Mouse (Mus musculus) limb, embryonic 14.5 days (tissue): ENCODE data around the gene Olfr1396. TPM values are rescaled to one million over a fixed set of nuclear protein-coding genes. Genes with fewer than 3 reads are reported as not detected.

Experiments used
- ATAC-seq: fragments of 200-750 bp; cut with Nextera tagmentation; 2 replicates; pipeline ENCODE4 v1.8.0; 2017; ENCODE audit warnings: low read depth, moderate number of reproducible peaks, moderate TSS enrichment; ENCODE audit not compliant: low FRiP score
- DNase-seq: peaks from one replicate; pipeline ENCODE4 v3.0.0-alpha.2; 2015; ENCODE audit warnings: low spot score
- H3K27ac ChIP-seq: fragments of 300-500 bp; sonication (generic); replicated peaks from 2 replicates; pipeline ENCODE4 v1.5.1; 2014; ENCODE audit warnings: low read depth, mild to moderate bottlenecking, low read length, moderate library complexity, mixed read lengths
- H3K27me3 ChIP-seq: fragments of 300-500 bp; sonication (generic); 2 replicates; pipeline ENCODE4 v1.6.1; 2014; ENCODE audit warnings: low read length, mixed read lengths; ENCODE audit not compliant: control insufficient read depth, insufficient read depth
- H3K36me3 ChIP-seq: fragments of 300-500 bp; sonication (generic); 2 replicates; pipeline ENCODE4 v1.6.1; 2014; ENCODE audit warnings: mild to moderate bottlenecking, low read length, moderate library complexity, mixed read lengths; ENCODE audit not compliant: control insufficient read depth, insufficient read depth
- H3K4me1 ChIP-seq: fragments of 300-500 bp; sonication (generic); 2 replicates; pipeline ENCODE4 v1.6.1; 2014; ENCODE audit warnings: antibody characterized with exemption, low read length, mixed read lengths; ENCODE audit not compliant: control insufficient read depth, insufficient read depth
- H3K4me2 ChIP-seq: fragments of 300-500 bp; sonication (generic); replicated peaks from 2 replicates; pipeline ENCODE4 v1.6.1; 2014; ENCODE audit warnings: low read depth, mild to moderate bottlenecking, low read length, moderate library complexity; ENCODE audit not compliant: severe bottlenecking
- H3K4me3 ChIP-seq: fragments of 300-500 bp; sonication (generic); replicated peaks from 2 replicates; pipeline ENCODE4 v1.5.1; 2014; ENCODE audit warnings: low read length
- H3K9ac ChIP-seq: fragments of 300-500 bp; sonication (generic); 2 replicates; pipeline ENCODE4 v1.6.1; 2014; ENCODE audit warnings: mild to moderate bottlenecking, low read depth, low read length, moderate library complexity; ENCODE audit not compliant: severe bottlenecking
- H3K9me3 ChIP-seq: fragments of 300-500 bp; sonication (generic); 2 replicates; pipeline ENCODE4 v1.6.1; 2016; ENCODE audit warnings: low read length; ENCODE audit not compliant: control insufficient read depth
- POLR2A ChIP-seq: fragments of 200-500 bp; IDR thresholded peaks from 2 replicates; pipeline ENCODE4 v1.8.0; 2012; ENCODE audit warnings: inconsistent platforms, mild to moderate bottlenecking, moderate library complexity, borderline replicate concordance; ENCODE audit not compliant: insufficient read depth, insufficient read length; ENCODE audit errors: extremely low read depth
- WGBS: fragments of 180-500 bp; shearing (Covaris S2); extraction: QIAGEN DNeasy Blood & Tissue Kit; methylation state at CpG from one replicate; pipeline ENCODE4 v1.1.7; 2014; 5-methylcytosine and 5-hydroxymethylcytosine counted together
- polyA plus RNA-seq, 2 experiments: library from polyadenylated mRNA; depleted of rRNA in 1 of 2; stranded (reverse) in 1 of 2; unstranded in 1 of 2; fragments of >200 nt; fragmentation: Nextera tagmentation in 1 of 2; extraction: Ambion mirVana in 1 of 2; gene quantifications; 2 replicates each; pipeline versions ENCODE4 v1.2.1 to v1.2.3; 2012 to 2014

The Olfr1396 gene
- polyA plus RNA-seq, 2 experiments, result 0.10 to 0.11 TPM

- WGBS, result 82% methylated on average over 4 of the region's 4 CpGs
- no peak for TF ChIP-seq POLR2A
- no peaks in the 10 kb centered on the region for H3K36me3 ChIP-seq
- H3K27me3 ChIP-seq, result no peaks in the 10 kb centered on the region
- no peak for ATAC-seq
- H3K4me1 ChIP-seq, result no peaks in the 10 kb centered on the region
- H3K27ac ChIP-seq, result no peak overlapping the region
- H3K9me3 ChIP-seq, result no peaks in the 10 kb centered on the region
- no peak overlapping the region for H3K4me2 ChIP-seq
- H3K4me3 ChIP-seq, result no peak overlapping the region
- no peak for DNase-seq
- H3K9ac ChIP-seq, result no peak overlapping the region
These were observed 19.3 kb downstream of the Olfr1396 start for GRCm38 (mm10) chr11:49095367-49095766.

- no peak overlapping the region for H3K4me3 ChIP-seq
- H3K4me2 ChIP-seq, result no peak overlapping the region
- 78% methylated on average over 6 of the region's 6 CpGs for WGBS
- DNase-seq (no peak), ATAC-seq (no peak)
- H3K9me3 ChIP-seq, result no peaks in the 10 kb centered on the region
- H3K4me1 ChIP-seq, result no peaks in the 10 kb centered on the region
- TF ChIP-seq POLR2A, result no peak
- no peaks in the 10 kb centered on the region for H3K36me3 ChIP-seq
- H3K27ac ChIP-seq, result no peak overlapping the region
- H3K27me3 ChIP-seq, result no peaks in the 10 kb centered on the region
- no peak overlapping the region for H3K9ac ChIP-seq
These were observed 20.6 kb downstream of the Olfr1396 start for GRCm38 (mm10) chr11:49093861-49094660.

- Histone ChIP-seq H3K27ac (no peak overlapping the region), H3K4me2 (no peak overlapping the region), H3K4me1 (no peaks in the 10 kb centered on the region), H3K27me3 (no peaks in the 10 kb centered on the region), H3K9me3 (no peaks in the 10 kb centered on the region), H3K36me3 (no peaks in the 10 kb centered on the region), H3K4me3 (no peak overlapping the region), H3K9ac (no peak overlapping the region)
- no peak for TF ChIP-seq POLR2A
- WGBS, result 89% methylated on average over 2 of the region's 2 CpGs
- ATAC-seq, result no peak
- no peak for DNase-seq
These were observed 21.9 kb downstream of the Olfr1396 start for GRCm38 (mm10) chr11:49092786-49093185.

GRCm38 (mm10) chr11:49092053-49092586 lies 22.6 kb downstream of the Olfr1396 start:
- TF ChIP-seq POLR2A, result no peak
- no peaks in the 10 kb centered on the region for H3K4me1 ChIP-seq
- DNase-seq (no peak), ATAC-seq (no peak)
- no peaks in the 10 kb centered on the region for H3K27me3 ChIP-seq
- no peak overlapping the region for H3K27ac ChIP-seq
- H3K36me3 ChIP-seq, result no peaks in the 10 kb centered on the region
- no peak overlapping the region for H3K4me3 ChIP-seq
- 92% methylated on average over 1 of the region's 1 CpGs for WGBS
- no peaks in the 10 kb centered on the region for H3K9me3 ChIP-seq
- no peak overlapping the region for H3K4me2 ChIP-seq
- no peak overlapping the region for H3K9ac ChIP-seq

GRCm38 (mm10) chr11:49091171-49091570 lies 23.5 kb downstream of the Olfr1396 start:
- TF ChIP-seq POLR2A, result no peak
- WGBS, result 81% methylated on average over 4 of the region's 4 CpGs
- Histone ChIP-seq H3K4me2 (no peak overlapping the region), H3K4me1 (no peaks in the 10 kb centered on the region), H3K27ac (no peak overlapping the region), H3K27me3 (no peaks in the 10 kb centered on the region), H3K36me3 (no peaks in the 10 kb centered on the region), H3K4me3 (no peak overlapping the region), H3K9ac (no peak overlapping the region), H3K9me3 (no peaks in the 10 kb centered on the region)
- DNase-seq, result no peak
- ATAC-seq, result no peak

- 90% methylated on average over 5 of the region's 5 CpGs for WGBS
- Histone ChIP-seq H3K9ac (no peak overlapping the region), H3K4me3 (no peak overlapping the region), H3K27me3 (no peaks in the 10 kb centered on the region), H3K36me3 (no peaks in the 10 kb centered on the region), H3K4me1 (no peaks in the 10 kb centered on the region), H3K4me2 (no peak overlapping the region), H3K9me3 (no peaks in the 10 kb centered on the region), H3K27ac (no peak overlapping the region)
- TF ChIP-seq POLR2A, result no peak
- DNase-seq (no peak), ATAC-seq (no peak)
These were observed 24.1 kb downstream of the Olfr1396 start for GRCm38 (mm10) chr11:49090551-49090950.
